Mouse (Mus musculus): ENCODE results near the gene Epn3.
A peak's percentile ranks its signal among the peaks of the same experiment; 100 is the strongest.

DNA sequence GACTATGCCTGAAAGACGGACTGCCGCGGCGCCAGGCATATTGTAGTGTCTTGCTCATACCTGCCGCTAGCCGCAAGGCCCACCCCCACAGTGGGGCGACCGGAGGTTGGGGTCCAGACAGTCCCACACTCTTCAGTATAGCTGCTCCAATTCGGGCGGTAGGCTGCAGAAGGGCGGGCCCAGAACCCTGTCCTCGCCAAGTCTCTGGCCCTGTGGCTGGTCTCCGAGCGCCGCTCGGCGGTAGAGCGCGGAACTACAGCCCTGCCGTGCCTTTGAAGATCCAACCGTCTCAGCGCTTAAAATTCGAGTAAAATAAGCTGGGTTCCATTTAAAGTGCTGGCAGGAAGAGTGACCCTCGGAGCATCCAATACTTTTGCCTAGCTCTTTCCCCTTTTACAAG lies 13.8 kb downstream of the Epn3 start, which contains the start of gene Spata20:
- TF ChIP-seq CTCF (IDR thresholded peaks at IDR 0.05; ENCODE audit: insufficient read depth, low read depth, low read length) (peak; percentile 99), POLR2A (IDR thresholded peaks at IDR 0.05; ENCODE audit: insufficient read depth, low read depth, low read length) (no peak)
